Mouse (Mus musculus): ENCODE results near the gene Ralgps1. TPM values are rescaled to one million over a fixed set of nuclear protein-coding genes. Genes with fewer than 3 reads are reported as not detected.
A peak's percentile ranks its signal among the peaks of the same experiment; 100 is the strongest.

Ralgps1 gene
- polyA plus RNA-seq, 1 experiment = not detected

DNA sequence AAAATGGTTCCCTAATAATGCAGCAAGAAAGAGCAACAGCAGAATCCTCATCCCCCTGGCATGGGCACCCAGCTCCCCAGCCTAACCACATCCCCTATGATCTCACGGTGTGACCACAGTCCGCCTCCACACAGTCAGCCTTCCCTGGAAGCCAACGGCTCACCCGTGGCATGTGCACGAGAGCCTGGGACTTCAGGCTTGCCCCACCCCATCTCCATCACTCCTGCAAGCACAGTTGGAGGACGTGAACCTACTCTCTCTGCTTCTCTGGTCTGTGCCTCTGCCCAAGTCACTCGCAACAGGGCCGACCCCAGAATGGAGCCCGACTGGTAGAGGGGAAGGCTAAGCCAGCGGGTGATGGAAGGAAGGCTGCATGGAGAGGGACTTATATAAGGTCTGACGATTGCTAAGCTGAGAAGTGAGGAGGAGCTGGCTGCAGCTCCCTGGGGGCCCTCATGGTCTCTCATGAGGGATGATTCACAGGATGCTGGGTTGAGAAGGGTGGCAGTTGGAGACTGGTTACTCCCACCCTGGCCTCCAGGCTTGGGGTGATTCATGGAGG, 149.9 kb downstream of the Ralgps1 start:
- no peak for TF ChIP-seq POLR2A (IDR thresholded peaks at IDR 0.05; ENCODE audit: insufficient read depth, low read depth, low read length)
- no peak for TF ChIP-seq CTCF (IDR thresholded peaks at IDR 0.05; ENCODE audit: insufficient read depth, low read depth, low read length)
- peak overlapping the region; percentile 87 for H3K27ac ChIP-seq (ENCODE audit: insufficient read depth, low read depth, low read length)
- 43% methylated on average over 11 of the region's 11 CpGs for WGBS

DNA sequence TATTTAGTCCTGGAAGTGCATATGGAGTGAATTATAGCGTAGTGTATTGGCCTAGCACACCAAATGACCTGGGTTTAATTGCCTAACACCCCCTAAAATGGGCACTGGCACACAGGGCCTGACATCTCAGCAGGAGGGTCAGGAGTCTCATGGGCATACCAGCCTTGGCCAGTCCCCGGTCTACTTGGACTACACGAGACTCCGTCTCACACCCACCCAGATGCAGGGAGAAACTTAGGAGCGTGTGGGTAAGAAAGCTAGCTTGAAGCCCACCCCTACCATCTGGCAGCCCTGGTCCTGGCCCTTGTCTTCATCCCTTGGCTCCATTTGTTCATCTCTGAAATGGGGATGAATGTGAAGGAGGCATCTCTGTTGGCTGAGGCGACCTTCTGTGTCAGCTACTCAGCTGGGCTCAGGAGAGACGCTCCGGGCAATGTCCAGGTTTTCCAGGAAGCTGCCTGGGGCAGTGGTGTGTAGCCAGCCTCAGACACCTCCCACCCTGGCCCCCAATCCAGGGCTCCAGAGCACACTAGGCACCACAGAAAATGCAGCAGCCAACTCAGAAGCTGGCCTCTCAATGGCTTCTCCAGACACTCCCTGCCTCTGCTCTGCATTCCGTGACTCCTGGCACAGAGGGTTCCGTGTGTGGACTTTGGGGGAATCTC, 150.5 kb downstream of the Ralgps1 start:
- WGBS = 83% methylated on average over 10 of the region's 10 CpGs
- no peak for TF ChIP-seq CTCF (IDR thresholded peaks at IDR 0.05; ENCODE audit: insufficient read depth, low read depth, low read length)
- no peak for TF ChIP-seq POLR2A (IDR thresholded peaks at IDR 0.05; ENCODE audit: insufficient read depth, low read depth, low read length)
- Histone ChIP-seq H3K4me1 (ENCODE audit: control insufficient read depth, insufficient read depth, low read length) (peaks cover 60% of the 10 kb centered on the region), H3K27ac (ENCODE audit: insufficient read depth, low read depth, low read length) (peak overlapping the region; percentile 87), H3K4me3 (ENCODE audit: insufficient read depth, low read depth, low read length) (no peak overlapping the region)

More for the DNA sequence above, 149.9 kb downstream of the Ralgps1 start:
- Histone ChIP-seq H3K4me1 (ENCODE audit: control insufficient read depth, insufficient read depth, low read length) (peaks cover 53% of the 10 kb centered on the region), H3K4me3 (ENCODE audit: insufficient read depth, low read depth, low read length) (no peak overlapping the region)

DNA sequence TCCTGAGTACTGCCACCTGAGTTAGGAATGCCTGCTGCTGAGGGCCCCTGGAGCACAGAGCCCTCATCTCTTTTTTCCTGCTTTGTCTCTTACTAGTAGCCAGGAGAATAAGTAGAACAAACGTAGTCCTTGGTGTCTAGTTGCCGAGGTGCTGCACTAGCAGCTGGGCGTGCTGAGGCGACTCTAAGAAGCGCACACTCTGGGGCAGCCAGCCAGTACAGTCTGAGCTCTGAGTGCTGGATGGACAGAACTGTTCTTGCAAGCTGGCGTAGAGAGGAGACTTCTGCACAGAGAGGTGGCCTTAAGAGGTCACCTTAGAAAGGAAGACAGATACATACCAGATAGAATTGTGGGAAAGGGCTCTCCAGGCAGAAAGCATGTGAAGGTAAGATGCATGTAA, 151.0 kb downstream of the Ralgps1 start:
- WGBS = 65% methylated on average over 6 of the region's 6 CpGs
- TF ChIP-seq CTCF (IDR thresholded peaks at IDR 0.05; ENCODE audit: insufficient read depth, low read depth, low read length) (no peak), POLR2A (IDR thresholded peaks at IDR 0.05; ENCODE audit: insufficient read depth, low read depth, low read length) (no peak)
- H3K27ac ChIP-seq (ENCODE audit: insufficient read depth, low read depth, low read length) = no peak overlapping the region
- H3K4me1 ChIP-seq (ENCODE audit: control insufficient read depth, insufficient read depth, low read length) = peaks cover 65% of the 10 kb centered on the region
- H3K4me3 ChIP-seq (ENCODE audit: insufficient read depth, low read depth, low read length) = no peak overlapping the region

GRCm38 (mm10) chr2:33219637-33220036, 151.6 kb downstream of the Ralgps1 start:
- H3K27ac ChIP-seq (ENCODE audit: insufficient read depth, low read depth, low read length) = no peak overlapping the region
- WGBS = 74% methylated on average over 4 of the region's 4 CpGs

DNA sequence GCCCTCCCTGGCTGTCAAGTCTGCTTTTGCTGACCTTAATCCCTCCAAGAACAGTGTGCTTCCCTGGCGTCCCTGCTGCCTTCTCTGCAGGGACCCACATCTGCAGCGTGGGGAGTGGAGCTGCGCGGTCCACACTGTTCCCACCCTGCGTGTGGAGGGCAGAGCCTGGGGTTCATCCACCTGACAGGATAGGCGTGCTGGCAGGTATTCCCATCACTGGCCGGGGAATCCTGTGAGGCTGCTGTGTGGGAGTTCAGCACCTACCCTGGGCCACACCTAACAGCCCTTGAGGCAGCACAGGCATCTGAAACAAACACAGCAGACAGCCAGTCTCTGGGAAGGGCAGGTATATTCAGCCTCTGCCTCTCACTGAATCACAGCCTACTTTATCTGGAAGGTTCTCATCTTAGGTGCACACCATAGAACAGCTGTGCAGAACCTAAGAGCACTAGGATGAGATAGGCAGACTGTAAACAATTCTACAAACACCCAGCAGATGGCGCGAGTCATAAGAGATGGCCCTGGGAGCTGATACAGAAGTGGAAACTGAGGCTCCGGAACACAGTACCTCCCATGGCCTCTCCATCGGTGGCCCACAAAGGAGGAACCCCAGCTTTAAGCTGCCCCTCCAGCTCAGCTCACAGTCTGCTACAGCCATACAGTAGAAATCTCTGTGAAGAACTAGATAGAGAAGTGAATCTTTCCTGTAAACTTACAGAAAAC, 152.2 kb downstream of the Ralgps1 start:
- Histone ChIP-seq H3K4me1 (ENCODE audit: control insufficient read depth, insufficient read depth, low read length) (peaks cover 68% of the 10 kb centered on the region), H3K27ac (ENCODE audit: insufficient read depth, low read depth, low read length) (no peak overlapping the region), H3K4me3 (ENCODE audit: insufficient read depth, low read depth, low read length) (no peak overlapping the region)
- TF ChIP-seq POLR2A (IDR thresholded peaks at IDR 0.05; ENCODE audit: insufficient read depth, low read depth, low read length) = no peak
- peak; percentile 57 for TF ChIP-seq CTCF (IDR thresholded peaks at IDR 0.05; ENCODE audit: insufficient read depth, low read depth, low read length)
- WGBS = 70% methylated on average over 11 of the region's 11 CpGs

More at GRCm38 (mm10) chr2:33219637-33220036, 151.6 kb downstream of the Ralgps1 start:
- Histone ChIP-seq H3K4me3 (ENCODE audit: insufficient read depth, low read depth, low read length) (no peak overlapping the region), H3K4me1 (ENCODE audit: control insufficient read depth, insufficient read depth, low read length) (peaks cover 69% of the 10 kb centered on the region)
- TF ChIP-seq POLR2A (IDR thresholded peaks at IDR 0.05; ENCODE audit: insufficient read depth, low read depth, low read length) (no peak), CTCF (IDR thresholded peaks at IDR 0.05; ENCODE audit: insufficient read depth, low read depth, low read length) (no peak)

GRCm38 (mm10) chr2:33217425-33217794, 153.9 kb downstream of the Ralgps1 start:
- 63% methylated on average over 3 of the region's 3 CpGs for WGBS
- no peak overlapping the region for H3K27ac ChIP-seq (ENCODE audit: insufficient read depth, low read depth, low read length)
- no peak overlapping the region for H3K4me3 ChIP-seq (ENCODE audit: insufficient read depth, low read depth, low read length)
- no peak for TF ChIP-seq POLR2A (IDR thresholded peaks at IDR 0.05; ENCODE audit: insufficient read depth, low read depth, low read length)
- TF ChIP-seq CTCF (IDR thresholded peaks at IDR 0.05; ENCODE audit: insufficient read depth, low read depth, low read length) = no peak
- peaks cover 61% of the 10 kb centered on the region for H3K4me1 ChIP-seq (ENCODE audit: control insufficient read depth, insufficient read depth, low read length)

DNA sequence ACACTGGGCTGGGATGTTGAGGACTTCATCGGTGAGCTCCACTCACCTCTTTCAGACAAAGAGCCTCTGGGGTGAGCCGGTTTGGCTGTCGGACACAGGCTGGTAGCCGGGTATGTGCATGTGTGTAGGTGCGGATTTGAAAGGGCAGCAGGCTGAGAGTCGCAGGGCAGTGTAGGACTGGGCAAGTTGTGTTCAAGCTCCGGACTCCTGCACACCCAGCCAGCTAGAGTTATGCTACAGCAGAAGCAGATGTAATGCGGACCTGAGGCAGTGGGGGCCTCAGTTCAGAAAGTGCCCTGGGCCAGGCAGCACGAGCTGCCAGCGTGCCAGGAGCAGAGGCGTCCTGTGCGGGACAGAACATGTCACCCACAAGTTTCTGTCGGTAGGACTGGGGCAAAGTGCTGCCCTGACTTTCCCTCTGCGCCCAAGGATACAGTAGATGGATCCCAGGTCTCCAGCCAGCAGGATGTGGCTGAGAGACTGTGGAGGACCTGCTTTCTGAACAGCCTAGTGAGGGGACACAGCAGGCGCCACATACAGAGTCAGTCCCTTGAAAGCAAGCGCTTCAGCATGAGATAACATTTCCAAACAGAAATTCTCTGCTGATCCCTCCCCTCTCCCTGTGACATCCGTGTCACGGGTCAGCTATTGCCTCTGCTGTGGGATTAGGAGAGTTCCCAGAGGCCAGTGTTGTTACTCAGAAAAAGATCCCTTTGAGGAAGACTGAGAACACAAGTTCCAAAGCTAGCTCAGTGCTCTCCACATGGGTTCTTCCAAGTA, 154.5 kb downstream of the Ralgps1 start:
- TF ChIP-seq POLR2A (IDR thresholded peaks at IDR 0.05; ENCODE audit: insufficient read depth, low read depth, low read length) = no peak
- no peak for TF ChIP-seq CTCF (IDR thresholded peaks at IDR 0.05; ENCODE audit: insufficient read depth, low read depth, low read length)
- peaks cover 56% of the 10 kb centered on the region for H3K4me1 ChIP-seq (ENCODE audit: control insufficient read depth, insufficient read depth, low read length)
- peak overlapping the region; percentile 35 for H3K4me3 ChIP-seq (ENCODE audit: insufficient read depth, low read depth, low read length)
- WGBS = 54% methylated on average over 18 of the region's 18 CpGs
- H3K27ac ChIP-seq (ENCODE audit: insufficient read depth, low read depth, low read length) = peak overlapping the region; percentile 75

- peak within 1 kb of the TSS; percentile 35 for H3K4me3 ChIP-seq (ENCODE audit: insufficient read depth, low read depth, low read length)
- H3K4me1 ChIP-seq (ENCODE audit: control insufficient read depth, insufficient read depth, low read length) = peaks cover 54% of the 10 kb centered on the region
- WGBS = 11% methylated on average over 22 of the region's 22 CpGs
- peak within 1 kb of the TSS; percentile 75 for H3K27ac ChIP-seq (ENCODE audit: insufficient read depth, low read depth, low read length)
- TF ChIP-seq POLR2A (IDR thresholded peaks at IDR 0.05; ENCODE audit: insufficient read depth, low read depth, low read length) = no peak
- TF ChIP-seq CTCF (IDR thresholded peaks at IDR 0.05; ENCODE audit: insufficient read depth, low read depth, low read length) = no peak
Measured at GRCm38 (mm10) chr2:33215700-33216509, 155.4 kb downstream of the Ralgps1 start, which contains the start of gene Angptl2. Angptl2 (plus strand) TSS chr2:33216069.
